Mouse (Mus musculus): ENCODE data around the gene Klc1. TPM values are rescaled to one million over a fixed set of nuclear protein-coding genes. Genes with fewer than 3 reads are reported as not detected.

Klc1 gene
- total RNA-seq, 4 experiments from 2014 or later, result 689 to 762 (median 731) TPM

- DNase-seq (ENCODE audit: low spot score in 2 of 2), result no peak
These were observed 89.7 kb downstream of the Klc1 start for GRCm38 (mm10) chr12:111848300-111848798.

GRCm38 (mm10) chr12:111851235-111851634, 92.6 kb downstream of the Klc1 start:
- no peak for DNase-seq (ENCODE audit: low spot score in 2 of 2)

GRCm38 (mm10) chr12:111851745-111852144, 93.1 kb downstream of the Klc1 start:
- no peak for DNase-seq (ENCODE audit: low spot score in 2 of 2)

- DNase-seq (ENCODE audit: low spot score in 2 of 2), result no peak
These were observed 94.4 kb downstream of the Klc1 start for GRCm38 (mm10) chr12:111853011-111853436.

GRCm38 (mm10) chr12:111853546-111853945, 94.9 kb downstream of the Klc1 start:
- no peak for DNase-seq (ENCODE audit: low spot score in 2 of 2)

GRCm38 (mm10) chr12:111855448-111855847, 96.8 kb downstream of the Klc1 start:
- no peak for DNase-seq (ENCODE audit: low spot score in 2 of 2)

Other genes starting within 250 kb of the Klc1 start
- gene Eif5, start 220.8 kb upstream of the Klc1 start, total RNA-seq (2022), result 100 to 1,000 TPM; 244 to 339 (median 284) TPM
- gene Mark3, start 184.3 kb upstream of the Klc1 start, total RNA-seq (2022), result 10 to 100 TPM; 84.7 to 97.3 (median 85.8) TPM
- gene Ckb, start 86.5 kb upstream of the Klc1 start, total RNA-seq (2022), result 1,000 to 10,000 TPM; 1,860 to 1,987 (median 1,908) TPM
- 10 to 100 TPM; 18.6 to 22.6 (median 20.8) TPM for gene Trmt61a, start 80.7 kb upstream of the Klc1 start, total RNA-seq (2022)
- gene Bag5, start 45.6 kb upstream of the Klc1 start, total RNA-seq (2022), result 10 to 100 TPM; 59.0 to 65.9 (median 59.6) TPM
- gene Apopt1, start 45.6 kb upstream of the Klc1 start, total RNA-seq (2022), result 10 to 100 TPM; 38.6 to 41.1 (median 39.6) TPM
- 1 to 10 TPM; 6.0 to 6.7 (median 6.4) TPM for gene Xrcc3, start 55.0 kb downstream of the Klc1 start, total RNA-seq (2022)
- gene Zfyve21, start 55.3 kb downstream of the Klc1 start, total RNA-seq (2022), result 10 to 100 TPM; 20.3 to 24.5 (median 21.7) TPM
- gene Ppp1r13b, start 149.3 kb downstream of the Klc1 start, total RNA-seq (2022), result 10 to 100 TPM; 56.1 to 61.6 (median 58.2) TPM
- 100 to 1,000 TPM; 352 to 403 (median 371) TPM for gene Atp5mpl, start 208.1 kb downstream of the Klc1 start, total RNA-seq (2022)
- under 1 TPM; 0.27 to 0.93 (median 0.55) TPM for gene Tdrd9, start 212.7 kb downstream of the Klc1 start, total RNA-seq (2022)
- gene Rd3l, start 222.5 kb downstream of the Klc1 start, total RNA-seq (2022), result not detected